Mouse (Mus musculus) liver, postnatal 0 days (tissue): Measurements from ENCODE around the gene Tmem240. TPM values are rescaled to one million over a fixed set of nuclear protein-coding genes. Genes with fewer than 3 reads are reported as not detected.

ENCODE experiments used
- ATAC-seq: fragments of 200-750 bp; cut with Nextera tagmentation; 2 replicates; pipeline ENCODE4 v1.8.0; 2017; ENCODE audit warnings: mild to moderate bottlenecking, moderate library complexity
- DNase-seq: peaks from one replicate; pipeline ENCODE4 v3.0.0-alpha.2; 2016
- H3K27ac ChIP-seq: fragments of 300-500 bp; sonication (generic); 2 replicates; pipeline ENCODE4 v1.5.1; 2014; ENCODE audit warnings: antibody characterized with exemption, moderate library complexity, mild to moderate bottlenecking, low read depth
- H3K27me3 ChIP-seq: fragments of 300-500 bp; sonication (generic); 2 replicates; pipeline ENCODE4 v1.6.1; 2014; ENCODE audit warnings: low read length, control low read depth, mixed read lengths; ENCODE audit not compliant: insufficient read depth
- H3K36me3 ChIP-seq: fragments of 300-500 bp; sonication (generic); replicated peaks from 2 replicates; pipeline ENCODE4 v1.6.1; 2014; ENCODE audit warnings: mild to moderate bottlenecking, control low read depth, low read length, moderate library complexity, mixed read lengths; ENCODE audit not compliant: insufficient read depth
- H3K4me1 ChIP-seq: fragments of 300-500 bp; sonication (generic); 2 replicates; pipeline ENCODE4 v1.6.1; 2014; ENCODE audit warnings: antibody characterized with exemption, mild to moderate bottlenecking, control low read depth; ENCODE audit not compliant: insufficient read depth
- H3K4me2 ChIP-seq: fragments of 300-500 bp; sonication (generic); 2 replicates; pipeline ENCODE4 v1.6.1; 2014; ENCODE audit warnings: low read depth, mild to moderate bottlenecking, low read length, moderate library complexity, mixed read lengths
- H3K4me3 ChIP-seq: fragments of 300-500 bp; sonication (generic); 2 replicates; pipeline ENCODE4 v1.5.1; 2014; ENCODE audit warnings: low read depth, low read length
- H3K9ac ChIP-seq: fragments of 300-500 bp; sonication (generic); replicated peaks from 2 replicates; pipeline ENCODE4 v1.6.1; 2014; ENCODE audit warnings: mild to moderate bottlenecking, moderate library complexity
- H3K9me3 ChIP-seq: fragments of 300-500 bp; sonication (generic); 2 replicates; pipeline ENCODE4 v1.6.1; 2016; ENCODE audit warnings: mild to moderate bottlenecking, control low read depth, low read length, mixed read lengths
- CTCF ChIP-seq: sonication (generic); IDR thresholded peaks from 2 replicates; pipeline ENCODE4 v1.5.1; 2016; ENCODE audit warnings: antibody characterized with exemption, low read depth
- EP300 ChIP-seq: IDR thresholded peaks from 2 replicates; pipeline ENCODE4 v1.6.1; 2016; ENCODE audit warnings: antibody characterized with exemption, low read depth, mild to moderate bottlenecking
- WGBS: fragments of 180-500 bp; shearing (Covaris S2); extraction: QIAGEN DNeasy Blood & Tissue Kit; methylation state at CpG from one replicate; pipeline ENCODE4 v1.1.7; 2014; ENCODE audit not compliant: insufficient replicate concordance; 5-methylcytosine and 5-hydroxymethylcytosine counted together
- polyA plus RNA-seq: library from polyadenylated mRNA; unstranded; fragments of >200 nt; fragmentation: Nextera tagmentation; extraction: Ambion mirVana; gene quantifications from 2 replicates; pipeline ENCODE4 v1.2.1, GENCODE M21; 2015

Tmem240 gene
- polyA plus RNA-seq, 1 experiment from 2014 or later = 0.02 TPM

GRCm38 (mm10) chr4:155727993-155728392, 6.6 kb upstream of the Tmem240 start:
- no peaks in the 10 kb centered on the region for H3K4me1 ChIP-seq
- DNase-seq = no peak
- no peak overlapping the region for H3K4me3 ChIP-seq
- H3K36me3 ChIP-seq = peaks cover 14% of the 10 kb centered on the region
- H3K27ac ChIP-seq = no peak overlapping the region
- no peak overlapping the region for H3K4me2 ChIP-seq
- 84% methylated on average over 2 of the region's 2 CpGs for WGBS
- TF ChIP-seq EP300 (no peak), CTCF (no peak)
- no peaks in the 10 kb centered on the region for H3K9me3 ChIP-seq
- ATAC-seq = no peak
- H3K9ac ChIP-seq = no peak overlapping the region
- no peaks in the 10 kb centered on the region for H3K27me3 ChIP-seq

GRCm38 (mm10) chr4:155733267-155733666, 1.3 kb upstream of the Tmem240 start:
- Histone ChIP-seq H3K27ac (peak overlapping the region; percentile 55), H3K9ac (no peak overlapping the region), H3K4me3 (no peak overlapping the region), H3K4me2 (no peak overlapping the region), H3K27me3 (no peaks in the 10 kb centered on the region), H3K9me3 (no peaks in the 10 kb centered on the region), H3K36me3 (peaks cover 4% of the 10 kb centered on the region), H3K4me1 (peaks cover 11% of the 10 kb centered on the region)
- TF ChIP-seq CTCF (no peak), EP300 (no peak)
- no peak for ATAC-seq
- WGBS = 73% methylated on average over 10 of the region's 10 CpGs
- no peak for DNase-seq

- no peaks in the 10 kb centered on the region for H3K27me3 ChIP-seq
- no peak for TF ChIP-seq CTCF
- no peak for TF ChIP-seq EP300
- peak overlapping the region; percentile 77 for H3K4me3 ChIP-seq
- H3K4me1 ChIP-seq = peaks cover 11% of the 10 kb centered on the region
- ATAC-seq (peak; percentile 65), DNase-seq (peak; percentile 25)
- no peaks in the 10 kb centered on the region for H3K9me3 ChIP-seq
- H3K27ac ChIP-seq = peak overlapping the region; percentile 55
- H3K36me3 ChIP-seq = peaks cover 4% of the 10 kb centered on the region
- WGBS = 1% methylated on average over 75 of the region's 79 CpGs
- H3K9ac ChIP-seq = peak overlapping the region; percentile 74
- H3K4me2 ChIP-seq = peak overlapping the region; percentile 94
Observed at GRCm38 (mm10) chr4:155734951-155735702, 527 bp downstream of the Tmem240 start.

GRCm38 (mm10) chr4:155735788-155736187, 1.2 kb downstream of the Tmem240 start:
- peak overlapping the region; percentile 77 for H3K4me3 ChIP-seq
- H3K27me3 ChIP-seq = no peaks in the 10 kb centered on the region
- peak overlapping the region; percentile 94 for H3K4me2 ChIP-seq
- no peak for TF ChIP-seq CTCF
- no peak for TF ChIP-seq EP300
- ATAC-seq (no peak), DNase-seq (no peak)
- H3K4me1 ChIP-seq = peaks cover 11% of the 10 kb centered on the region
- no peaks in the 10 kb centered on the region for H3K9me3 ChIP-seq
- H3K27ac ChIP-seq = no peak overlapping the region
- 76% methylated on average over 5 of the region's 5 CpGs for WGBS
- peak overlapping the region; percentile 74 for H3K9ac ChIP-seq
- peaks cover 7% of the 10 kb centered on the region for H3K36me3 ChIP-seq

- no peak overlapping the region for H3K4me3 ChIP-seq
- no peaks in the 10 kb centered on the region for H3K27me3 ChIP-seq
- 90% methylated on average over 5 of the region's 5 CpGs for WGBS
- no peak for DNase-seq
- no peak for ATAC-seq
- peaks cover 8% of the 10 kb centered on the region for H3K36me3 ChIP-seq
- H3K27ac ChIP-seq = no peak overlapping the region
- no peak for TF ChIP-seq EP300
- no peak for TF ChIP-seq CTCF
- peaks cover 11% of the 10 kb centered on the region for H3K4me1 ChIP-seq
- no peaks in the 10 kb centered on the region for H3K9me3 ChIP-seq
- no peak overlapping the region for H3K4me2 ChIP-seq
- H3K9ac ChIP-seq = no peak overlapping the region
Observed at GRCm38 (mm10) chr4:155736421-155736820, 1.8 kb downstream of the Tmem240 start.

GRCm38 (mm10) chr4:155738262-155738661, 3.7 kb downstream of the Tmem240 start:
- no peak overlapping the region for H3K9ac ChIP-seq
- ATAC-seq (no peak), DNase-seq (no peak)
- WGBS = 57% methylated on average over 8 of the region's 8 CpGs
- H3K27ac ChIP-seq = no peak overlapping the region
- no peak overlapping the region for H3K4me3 ChIP-seq
- peaks cover 17% of the 10 kb centered on the region; the same call in 1 of the 2 replicates for H3K36me3 ChIP-seq
- peaks cover 11% of the 10 kb centered on the region for H3K4me1 ChIP-seq
- no peaks in the 10 kb centered on the region for H3K9me3 ChIP-seq
- no peaks in the 10 kb centered on the region for H3K27me3 ChIP-seq
- no peak for TF ChIP-seq EP300
- no peak for TF ChIP-seq CTCF
- no peak overlapping the region for H3K4me2 ChIP-seq
